Mouse (Mus musculus): ENCODE measurements around the gene Bnipl.

- TF ChIP-seq CTCF (conservative IDR thresholded peaks at IDR 0.05; ENCODE audit: insufficient read depth, insufficient read length, low read depth, low read length) (no peak), POLR2A (IDR thresholded peaks at IDR 0.05; ENCODE audit: low read depth, low read length) (no peak)
Measured at GRCm38 (mm10) chr3:95250361-95250760, 632 bp downstream of the Bnipl start.

Data from kidney, adult 2 months (tissue).